Mouse (Mus musculus): ENCODE data around the gene Ppp6r1.

GRCm38 (mm10) chr7:4653351-4653750, 5.5 kb downstream of the Ppp6r1 start:
- no peak for TF ChIP-seq CTCF (IDR thresholded peaks at IDR 0.05; ENCODE audit: extremely low read depth, insufficient read depth, low read length)
- TF ChIP-seq POLR2A (IDR thresholded peaks at IDR 0.05; ENCODE audit: extremely low read depth, insufficient read depth, low read length) = no peak

Data from cortical plate, adult 2 months (tissue).